Mouse (Mus musculus): Measurements from ENCODE around the gene Nsun4. TPM values are rescaled to one million over a fixed set of nuclear protein-coding genes. Genes with fewer than 3 reads are reported as not detected.

Nsun4 gene
- polyA plus RNA-seq, 1 experiment from 2014 or later, result 20.6 TPM

GRCm38 (mm10) chr4:116042186-116042585 is 11.5 kb downstream of the Nsun4 start:
- no peaks in the 10 kb centered on the region for H3K9me3 ChIP-seq
- no peak for ATAC-seq (ENCODE audit: insufficient number of reproducible peaks, insufficient read depth, low FRiP score, low TSS enrichment, low read depth)
- no peaks in the 10 kb centered on the region for H3K4me1 ChIP-seq
- no peak overlapping the region for H3K27ac ChIP-seq
- no peak overlapping the region for H3K9ac ChIP-seq
- peaks cover 37% of the 10 kb centered on the region for H3K36me3 ChIP-seq
- H3K4me2 ChIP-seq, result no peak overlapping the region
- no peak overlapping the region for H3K4me3 ChIP-seq
- WGBS, result 81% methylated on average over 3 of the region's 3 CpGs
- H3K27me3 ChIP-seq, result no peaks in the 10 kb centered on the region

DNA sequence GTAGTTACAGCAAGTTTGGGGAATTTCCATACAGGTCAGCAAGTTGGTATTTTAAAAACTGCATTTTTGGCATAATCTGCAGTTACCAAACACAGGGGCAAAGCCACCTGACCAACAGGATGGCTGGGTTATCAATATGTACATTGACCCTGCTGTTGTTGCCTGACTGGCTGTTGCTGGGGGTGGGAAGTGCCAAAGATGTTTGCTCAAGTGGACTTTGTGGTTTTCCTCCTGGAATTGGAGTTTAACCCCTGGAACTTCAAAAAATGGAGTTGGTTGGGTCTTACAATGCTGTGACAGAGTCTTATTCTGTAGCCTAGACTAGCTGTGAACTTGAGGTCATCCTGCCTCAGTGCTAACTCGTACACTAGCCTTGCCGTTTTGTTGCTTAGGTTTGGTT is 13.2 kb downstream of the Nsun4 start:
- Histone ChIP-seq H3K27me3 (no peaks in the 10 kb centered on the region), H3K36me3 (peaks cover 44% of the 10 kb centered on the region), H3K4me1 (no peaks in the 10 kb centered on the region), H3K4me2 (no peak overlapping the region), H3K4me3 (no peak overlapping the region), H3K27ac (no peak overlapping the region), H3K9me3 (no peaks in the 10 kb centered on the region), H3K9ac (no peak overlapping the region)
- no peak for ATAC-seq (ENCODE audit: insufficient number of reproducible peaks, insufficient read depth, low FRiP score, low TSS enrichment, low read depth)
- WGBS, result 85% methylated on average over 2 of the region's 2 CpGs

- Histone ChIP-seq H3K27me3 (no peaks in the 10 kb centered on the region), H3K9ac (no peak overlapping the region), H3K4me2 (no peak overlapping the region), H3K9me3 (no peaks in the 10 kb centered on the region), H3K36me3 (peaks cover 47% of the 10 kb centered on the region), H3K27ac (no peak overlapping the region), H3K4me3 (no peak overlapping the region), H3K4me1 (no peaks in the 10 kb centered on the region)
- WGBS, result 87% methylated on average over 5 of the region's 5 CpGs
- no peak for ATAC-seq (ENCODE audit: insufficient number of reproducible peaks, insufficient read depth, low FRiP score, low TSS enrichment, low read depth)
These were observed 20.3 kb downstream of the Nsun4 start for GRCm38 (mm10) chr4:116033374-116033773.

DNA sequence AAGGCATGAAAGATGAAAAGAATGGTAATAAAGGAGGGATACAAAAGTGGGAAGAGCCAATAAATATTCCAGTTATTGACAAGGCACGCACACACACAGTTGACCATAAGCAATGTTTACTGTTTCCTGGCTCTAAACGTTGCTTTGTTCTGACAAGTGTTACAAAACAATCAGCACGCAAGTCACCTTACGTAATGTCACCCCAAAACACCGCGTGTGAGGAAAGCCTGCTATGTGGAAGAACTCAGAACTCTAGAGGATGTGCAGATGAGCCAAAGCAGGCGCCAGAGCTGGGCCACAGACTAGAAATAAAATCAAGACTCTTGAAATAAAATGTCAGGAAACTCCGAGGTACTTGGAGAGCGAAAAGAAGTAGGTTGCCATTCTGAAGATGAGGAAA is 20.8 kb downstream of the Nsun4 start:
- Histone ChIP-seq H3K9me3 (no peaks in the 10 kb centered on the region), H3K27me3 (no peaks in the 10 kb centered on the region), H3K27ac (no peak overlapping the region), H3K4me3 (no peak overlapping the region), H3K9ac (no peak overlapping the region), H3K4me1 (no peaks in the 10 kb centered on the region), H3K36me3 (peaks cover 47% of the 10 kb centered on the region), H3K4me2 (no peak overlapping the region)
- no peak for ATAC-seq (ENCODE audit: insufficient number of reproducible peaks, insufficient read depth, low FRiP score, low TSS enrichment, low read depth)
- 92% methylated on average over 9 of the region's 9 CpGs for WGBS

DNA sequence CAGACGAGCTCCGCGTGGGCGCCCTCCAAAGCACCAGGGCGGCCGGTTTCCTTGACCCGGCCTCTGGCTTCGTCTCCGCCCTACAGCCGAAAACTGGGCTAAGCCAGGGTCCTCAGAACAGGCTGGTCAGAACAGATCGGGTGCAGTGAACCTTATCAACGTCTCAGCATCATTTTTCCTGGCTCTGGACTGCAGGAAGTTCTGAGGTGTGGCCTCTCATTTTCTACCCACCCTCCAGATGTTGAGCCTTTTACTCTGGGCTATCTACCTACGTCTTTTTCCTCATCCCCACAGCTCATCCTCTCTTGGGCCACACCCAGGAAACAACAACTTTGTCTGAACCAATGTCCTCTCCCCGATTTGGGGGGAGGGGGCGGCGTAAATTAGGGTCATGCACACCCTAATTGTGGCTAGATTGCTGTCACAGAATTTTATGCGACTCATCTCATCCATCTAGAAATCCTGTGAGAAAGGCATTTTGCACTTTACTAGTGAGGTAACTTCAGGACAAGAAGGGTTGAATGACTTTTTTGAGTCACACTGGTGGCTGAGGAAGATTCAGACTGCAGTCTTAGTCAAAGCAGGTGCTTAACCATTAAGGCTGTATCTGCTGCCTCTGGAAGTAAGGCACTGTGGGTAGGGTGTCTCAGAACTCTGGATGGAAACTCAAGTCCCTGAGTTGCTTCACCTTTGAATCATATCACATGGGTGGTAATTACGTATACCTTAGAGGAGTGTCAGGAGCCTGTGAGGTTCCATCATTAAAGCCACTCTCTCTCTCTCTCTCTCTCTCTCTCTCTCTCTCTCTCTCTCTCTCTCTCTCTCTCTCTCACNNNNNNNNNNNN is 35.6 kb downstream of the Nsun4 start, which contains the start of gene Faah:
Gene Faah, minus strand, starts transcription at position 25 of the 845 bp plus-strand sequence.
- 5% methylated on average over 18 of the region's 18 CpGs for WGBS
- no peak for ATAC-seq (ENCODE audit: insufficient number of reproducible peaks, insufficient read depth, low FRiP score, low TSS enrichment, low read depth)
- Histone ChIP-seq H3K27me3 (peaks cover 71% of the 10 kb centered on the region), H3K4me2 (peak within 1 kb of the TSS; percentile 100), H3K4me1 (peaks cover 20% of the 10 kb centered on the region), H3K27ac (no peak within 1 kb of the TSS), H3K9me3 (no peaks in the 10 kb centered on the region), H3K36me3 (no peaks in the 10 kb centered on the region), H3K9ac (peak within 1 kb of the TSS; percentile 67), H3K4me3 (peak within 1 kb of the TSS; percentile 61)

DNA sequence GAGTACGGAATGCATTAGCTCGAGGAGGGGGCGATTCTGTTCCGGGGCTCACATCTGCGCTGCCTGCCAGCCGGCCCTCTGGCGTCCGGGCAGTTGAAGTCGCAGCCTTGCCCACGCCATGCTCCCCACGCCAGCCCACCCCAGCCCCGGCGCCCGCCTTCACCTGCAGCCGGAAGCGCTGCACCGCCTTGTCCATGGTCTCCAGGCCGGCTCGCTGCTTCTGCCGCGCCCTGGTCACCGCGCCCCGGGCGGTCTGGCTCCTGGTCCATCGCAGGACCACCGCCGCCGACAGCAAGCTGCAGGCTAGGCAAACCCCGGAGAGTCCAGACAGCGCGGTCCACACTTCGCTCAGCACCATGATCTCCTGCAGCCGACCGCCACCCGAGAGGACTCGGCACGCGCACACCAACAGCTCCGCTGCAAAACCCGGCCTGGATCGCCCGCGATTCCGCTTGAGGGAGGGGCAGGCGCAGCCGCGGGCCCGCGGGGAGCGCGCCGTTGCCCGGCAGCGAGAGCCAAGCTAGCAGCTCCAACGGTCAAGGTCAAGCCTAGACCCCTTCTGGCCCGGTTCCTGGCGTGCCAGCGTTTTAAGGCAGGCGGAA is 36.3 kb downstream of the Nsun4 start:
- under 1% methylated on average over 60 of the region's 60 CpGs for WGBS
- Histone ChIP-seq H3K9me3 (no peaks in the 10 kb centered on the region), H3K27ac (no peak overlapping the region), H3K9ac (peak overlapping the region; percentile 67), H3K4me3 (peak overlapping the region; percentile 61), H3K36me3 (no peaks in the 10 kb centered on the region), H3K4me1 (peaks cover 20% of the 10 kb centered on the region), H3K4me2 (peak overlapping the region; percentile 100), H3K27me3 (peaks cover 71% of the 10 kb centered on the region)
- ATAC-seq (ENCODE audit: insufficient number of reproducible peaks, insufficient read depth, low FRiP score, low TSS enrichment, low read depth), result peak; percentile 62; the same call in 1 of the 2 replicates

GRCm38 (mm10) chr4:116016862-116017299 is 36.8 kb downstream of the Nsun4 start:
- Histone ChIP-seq H3K27ac (no peak overlapping the region), H3K27me3 (peaks cover 71% of the 10 kb centered on the region), H3K9me3 (no peaks in the 10 kb centered on the region), H3K4me1 (peaks cover 20% of the 10 kb centered on the region), H3K36me3 (no peaks in the 10 kb centered on the region), H3K4me2 (peak overlapping the region; percentile 100), H3K9ac (peak overlapping the region; percentile 67), H3K4me3 (peak overlapping the region; percentile 61)
- ATAC-seq (ENCODE audit: insufficient number of reproducible peaks, insufficient read depth, low FRiP score, low TSS enrichment, low read depth), result no peak
- 12% methylated on average over 16 of the region's 16 CpGs for WGBS

DNA sequence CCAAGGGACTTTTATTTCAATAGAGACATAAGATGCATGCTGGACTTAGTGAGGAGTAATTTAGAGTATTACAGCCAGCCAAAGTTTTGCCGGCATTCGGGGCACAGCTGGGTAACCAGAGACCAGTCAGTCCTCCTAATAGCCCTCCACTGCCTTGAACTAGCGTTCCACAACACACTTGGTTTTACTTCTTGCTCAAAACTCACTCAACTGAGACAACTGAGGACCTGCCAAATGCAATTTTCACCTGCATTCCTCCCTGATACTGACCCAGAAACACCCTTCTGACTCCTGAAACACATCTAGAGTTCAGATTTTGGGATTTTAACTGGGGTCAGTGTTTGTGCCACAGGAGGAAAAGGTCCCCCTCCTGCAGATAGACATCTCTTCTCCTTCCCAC is 37.3 kb downstream of the Nsun4 start:
- H3K27me3 ChIP-seq, result peaks cover 71% of the 10 kb centered on the region
- H3K9ac ChIP-seq, result no peak overlapping the region
- H3K4me2 ChIP-seq, result peak overlapping the region; percentile 100

DNA sequence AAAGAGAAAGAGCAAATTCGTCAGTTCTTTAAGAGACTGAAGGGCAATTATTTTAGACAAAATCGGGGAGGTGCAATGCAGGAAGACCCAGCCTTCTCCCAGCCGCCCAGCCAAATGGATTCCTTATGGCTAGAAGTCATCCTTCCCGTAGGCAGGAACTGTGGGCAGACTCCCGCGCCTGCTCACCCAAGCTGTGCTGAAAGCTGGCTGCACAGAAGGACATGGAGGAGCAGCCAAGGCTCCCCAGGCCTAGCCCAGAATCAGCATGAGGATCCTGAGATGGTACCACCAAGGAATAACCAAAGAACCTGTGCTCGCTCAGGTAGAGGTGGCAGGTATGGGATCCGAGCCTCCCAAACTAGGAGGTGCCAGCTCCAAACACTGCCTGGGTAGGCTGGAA is 37.7 kb downstream of the Nsun4 start:
- Histone ChIP-seq H3K4me3 (no peak overlapping the region), H3K36me3 (no peaks in the 10 kb centered on the region), H3K9me3 (no peaks in the 10 kb centered on the region), H3K9ac (no peak overlapping the region), H3K4me2 (no peak overlapping the region), H3K27me3 (peaks cover 71% of the 10 kb centered on the region), H3K4me1 (peaks cover 20% of the 10 kb centered on the region), H3K27ac (no peak overlapping the region)
- WGBS, result 46% methylated on average over 8 of the region's 8 CpGs
- no peak for ATAC-seq (ENCODE audit: insufficient number of reproducible peaks, insufficient read depth, low FRiP score, low TSS enrichment, low read depth)

More for the DNA sequence above, 37.3 kb downstream of the Nsun4 start:
- 31% methylated on average over 3 of the region's 3 CpGs for WGBS
- H3K36me3 ChIP-seq, result no peaks in the 10 kb centered on the region
- peaks cover 20% of the 10 kb centered on the region for H3K4me1 ChIP-seq
- H3K27ac ChIP-seq, result no peak overlapping the region
- no peak for ATAC-seq (ENCODE audit: insufficient number of reproducible peaks, insufficient read depth, low FRiP score, low TSS enrichment, low read depth)
- H3K9me3 ChIP-seq, result no peaks in the 10 kb centered on the region
- peak overlapping the region; percentile 61; the same call in 1 of the 2 replicates for H3K4me3 ChIP-seq

DNA sequence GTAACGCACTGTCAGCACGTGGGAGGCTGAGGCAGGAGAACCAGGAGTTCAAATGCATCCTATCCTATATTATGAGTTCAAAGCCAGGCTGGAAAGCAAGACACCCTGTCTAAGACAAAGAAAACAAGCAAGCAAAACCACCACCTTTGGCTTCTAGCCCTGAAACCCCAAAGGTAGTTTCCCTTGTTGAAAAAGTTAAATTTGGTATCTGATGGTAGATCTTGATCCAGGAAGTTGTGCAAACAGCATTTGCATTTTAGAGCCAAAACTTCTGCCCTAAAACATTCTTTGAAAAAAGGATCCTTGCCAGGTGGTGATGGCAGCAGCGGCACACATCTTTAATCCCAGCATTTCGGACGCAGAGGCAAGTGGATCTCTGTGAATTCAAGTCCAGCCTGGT is 38.2 kb downstream of the Nsun4 start:
- no peak overlapping the region for H3K4me2 ChIP-seq
- no peaks in the 10 kb centered on the region for H3K36me3 ChIP-seq
- H3K27ac ChIP-seq, result no peak overlapping the region
- ATAC-seq (ENCODE audit: insufficient number of reproducible peaks, insufficient read depth, low FRiP score, low TSS enrichment, low read depth), result no peak
- no peaks in the 10 kb centered on the region for H3K9me3 ChIP-seq
- H3K4me1 ChIP-seq, result peaks cover 20% of the 10 kb centered on the region
- H3K4me3 ChIP-seq, result no peak overlapping the region
- 81% methylated on average over 5 of the region's 5 CpGs for WGBS
- peaks cover 71% of the 10 kb centered on the region for H3K27me3 ChIP-seq
- H3K9ac ChIP-seq, result no peak overlapping the region

DNA sequence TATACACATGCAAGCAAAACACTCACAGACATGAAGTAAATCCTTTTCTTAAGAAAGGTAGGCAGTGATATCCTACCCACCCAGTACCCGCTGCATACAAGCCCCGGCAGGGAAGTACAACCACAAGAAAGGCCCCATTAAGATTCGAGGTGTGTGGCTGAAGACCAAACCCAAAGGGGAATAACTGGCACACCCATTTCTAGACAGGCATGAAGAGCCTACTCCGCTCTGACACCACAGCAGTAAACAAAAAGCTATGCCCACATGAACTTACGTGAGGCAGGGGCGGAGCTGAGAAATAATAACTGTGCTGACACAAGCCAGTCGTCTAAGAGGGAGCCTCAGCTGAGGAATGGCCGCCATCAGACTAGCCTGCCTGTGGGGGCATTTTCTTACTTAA is 43.5 kb downstream of the Nsun4 start:
- Histone ChIP-seq H3K4me2 (no peak overlapping the region), H3K27ac (no peak overlapping the region), H3K4me1 (peaks cover 10% of the 10 kb centered on the region; the same call in 1 of the 2 replicates), H3K36me3 (no peaks in the 10 kb centered on the region), H3K9me3 (no peaks in the 10 kb centered on the region), H3K27me3 (peaks cover 19% of the 10 kb centered on the region), H3K9ac (no peak overlapping the region), H3K4me3 (no peak overlapping the region)
- WGBS, result 59% methylated on average over 8 of the region's 8 CpGs
- ATAC-seq (ENCODE audit: insufficient number of reproducible peaks, insufficient read depth, low FRiP score, low TSS enrichment, low read depth), result no peak

DNA sequence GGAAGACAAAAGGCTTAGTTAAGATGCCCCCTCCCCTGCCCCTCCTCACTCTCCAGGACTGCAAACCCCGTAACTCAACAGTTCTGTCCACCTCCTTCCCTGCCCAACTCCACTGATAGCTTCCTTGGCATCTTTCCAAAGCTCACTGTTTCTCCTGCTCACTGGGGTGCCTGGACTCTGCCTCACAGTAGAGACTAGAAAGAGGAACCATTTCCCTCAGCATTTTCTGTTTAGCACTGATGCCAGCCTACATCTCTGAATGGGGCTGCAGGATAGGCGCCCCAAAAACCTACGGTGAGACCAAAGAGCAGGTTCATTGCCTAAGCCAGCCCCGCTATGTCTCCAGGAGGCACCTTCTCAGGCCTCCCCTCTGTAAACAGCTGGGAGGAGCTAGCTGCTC is 52.5 kb downstream of the Nsun4 start:
- Histone ChIP-seq H3K27ac (no peak overlapping the region), H3K36me3 (no peaks in the 10 kb centered on the region), H3K4me3 (no peak overlapping the region), H3K4me2 (no peak overlapping the region), H3K27me3 (peaks cover 3% of the 10 kb centered on the region; the same call in 1 of the 2 replicates), H3K4me1 (no peaks in the 10 kb centered on the region), H3K9ac (no peak overlapping the region), H3K9me3 (no peaks in the 10 kb centered on the region)
- ATAC-seq (ENCODE audit: insufficient number of reproducible peaks, insufficient read depth, low FRiP score, low TSS enrichment, low read depth), result no peak
- WGBS, result 74% methylated on average over 4 of the region's 4 CpGs

All from embryonic facial prominence, embryonic 13.5 days (tissue).